In the genomic region with DNA sequence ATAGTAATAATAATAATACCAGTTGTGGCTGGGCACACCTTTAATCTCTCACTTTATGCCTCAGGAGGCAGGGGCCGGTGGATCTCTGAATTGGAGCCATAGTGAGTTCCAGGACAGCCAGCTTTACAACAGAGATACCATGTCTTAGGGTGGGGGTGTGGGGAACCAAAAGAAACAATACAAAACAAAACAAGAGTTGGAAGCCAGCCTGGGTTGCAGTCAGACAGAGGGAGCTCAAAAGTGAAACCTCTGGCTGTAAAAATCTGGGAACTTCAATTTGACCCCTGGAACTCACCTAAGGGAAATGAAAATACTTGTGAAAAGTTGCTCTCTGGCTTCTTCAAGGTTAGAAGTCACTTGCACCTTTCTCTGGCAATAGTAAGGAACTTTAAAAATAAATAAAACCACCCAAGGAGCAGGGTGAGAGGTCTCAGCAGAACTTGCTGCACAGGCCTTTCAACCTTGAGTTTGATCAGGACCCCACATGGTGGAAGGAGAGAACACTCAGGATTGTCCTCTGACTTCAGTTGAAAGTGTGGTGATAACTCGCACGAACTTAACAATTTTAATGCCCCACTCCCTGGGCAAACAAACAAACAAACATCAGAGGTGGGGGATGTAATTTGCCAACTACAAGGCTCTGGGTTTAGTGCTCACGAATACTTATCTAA, we compare ENCODE assay signal across 8 mouse cellular contexts. TPM values are rescaled to one million over a fixed set of nuclear protein-coding genes. Genes with fewer than 3 reads are reported as not detected.
DNase-seq lines count a peak whose midpoint lies in the region; ATAC-seq lines count a peak whose summit lies in the region.

No protein-coding gene starts in this region.

- H3K4me3 ChIP-seq in forebrain, embryonic 15.5 days = peak overlapping the region; percentile 97
- H3K4me3 ChIP-seq in limb, embryonic 15.5 days = peak overlapping the region; percentile 77

- H3K9ac ChIP-seq in forebrain, embryonic 15.5 days (replicated peaks) = peak overlapping the region; percentile 63; the same call in 1 of the 2 replicates
- no peak overlapping the region for H3K9ac ChIP-seq in limb, embryonic 15.5 days

- peak; percentile 51 for DNase-seq in cerebellum, adult 9-10 months
- no peak for DNase-seq in cerebellum, postnatal 4 days (ENCODE audit: low spot score in 2 of 2)
- peak; percentile 61 for DNase-seq in A20 (ENCODE audit: low read depth, low spot score)
- DNase-seq in T-cell, adult 2 months (ENCODE audit: low spot score) = no peak
- DNase-seq in right cerebral cortex, postnatal 10 days (ENCODE audit: low spot score in 2 of 2) = no peak
- no peak for DNase-seq in gastrocnemius, postnatal 10 days

- H3K9me3 ChIP-seq in forebrain, embryonic 15.5 days = no peaks in the 10 kb centered on the region
- H3K9me3 ChIP-seq in limb, embryonic 15.5 days = no peaks in the 10 kb centered on the region

- H3K36me3 ChIP-seq in forebrain, embryonic 15.5 days = no peaks in the 10 kb centered on the region
- H3K36me3 ChIP-seq in limb, embryonic 15.5 days = no peaks in the 10 kb centered on the region

- 25% methylated on average over 4 of the region's 4 CpGs for WGBS in forebrain, embryonic 15.5 days
- WGBS in limb, embryonic 15.5 days = 22% methylated on average over 4 of the region's 4 CpGs

- H3K27me3 ChIP-seq in forebrain, embryonic 15.5 days = no peaks in the 10 kb centered on the region
- no peaks in the 10 kb centered on the region for H3K27me3 ChIP-seq in limb, embryonic 15.5 days

- peak overlapping the region; percentile 47 for H3K4me2 ChIP-seq in forebrain, embryonic 15.5 days (replicated peaks)
- peak overlapping the region; percentile 47 for H3K4me2 ChIP-seq in limb, embryonic 15.5 days

- ATAC-seq in forebrain, embryonic 15.5 days (replicated peaks) = no peak
- ATAC-seq in limb, embryonic 15.5 days (ENCODE audit: insufficient number of reproducible peaks, low FRiP score, low TSS enrichment, low read depth) = no peak

- peak overlapping the region; percentile 78; the same call in 1 of the 2 replicates for H3K27ac ChIP-seq in forebrain, embryonic 15.5 days (replicated peaks)
- peak overlapping the region; percentile 91 for H3K27ac ChIP-seq in limb, embryonic 15.5 days

- H3K4me1 ChIP-seq in forebrain, embryonic 15.5 days = peaks cover 30% of the 10 kb centered on the region
- peaks cover 22% of the 10 kb centered on the region for H3K4me1 ChIP-seq in limb, embryonic 15.5 days

RNA-seq across cellular contexts. Expression of a gene that starts 5.3 kb away (rescaled TPM):
- polyA plus RNA-seq in forebrain, embryonic 15.5 days (2015; fragmentation: Nextera tagmentation; extraction: Ambion mirVana) = 376 and 385 TPM in 2 replicates
- polyA plus RNA-seq in limb, embryonic 15.5 days (2015; fragmentation: Nextera tagmentation; extraction: Ambion mirVana) = 627 and 632 TPM in 2 replicates
- 100 to 1,000 TPM; 199 to 227 TPM for total RNA-seq in gastrocnemius, postnatal 10 days (2021)

RNA-seq across cellular contexts. Expression of a gene that starts 32.1 kb away (rescaled TPM):
- 2.0 and 4.0 TPM in 2 replicates for polyA plus RNA-seq in forebrain, embryonic 15.5 days (2015; fragmentation: Nextera tagmentation; extraction: Ambion mirVana)
- polyA plus RNA-seq in limb, embryonic 15.5 days (2015; fragmentation: Nextera tagmentation; extraction: Ambion mirVana) = 3.4 and 4.3 TPM in 2 replicates
- total RNA-seq in gastrocnemius, postnatal 10 days (2021) = not detected

RNA-seq across cellular contexts. Expression of a gene that starts 43.5 kb away (rescaled TPM):
- 14.3 and 16.2 TPM in 2 replicates for polyA plus RNA-seq in forebrain, embryonic 15.5 days (2015; fragmentation: Nextera tagmentation; extraction: Ambion mirVana)
- polyA plus RNA-seq in limb, embryonic 15.5 days (2015; fragmentation: Nextera tagmentation; extraction: Ambion mirVana) = 9.7 and 11.0 TPM in 2 replicates
- under 1 TPM; 0.23 to 0.95 TPM for total RNA-seq in gastrocnemius, postnatal 10 days (2021)

Comparison
In these comparisons a context has a peak if more than half of its experiments do, and no peak if none do; other contexts are left out.
1. DNase-seq: peak in cerebellum, adult 9-10 months (single experiment) and A20 (single experiment); none in cerebellum, postnatal 4 days (0 of 2), T-cell, adult 2 months (single experiment), right cerebral cortex, postnatal 10 days (0 of 2) and gastrocnemius, postnatal 10 days (single experiment).